Mouse (Mus musculus) left cerebral cortex, postnatal 10 days (tissue): ENCODE results near the gene Rgl1. TPM values are rescaled to one million over a fixed set of nuclear protein-coding genes. Genes with fewer than 3 reads are reported as not detected.

Source experiments
- DNase-seq, 2 experiments: peaks; one replicate each; pipeline ENCODE4 v3.0.0; 2021 to 2022; ENCODE audit warnings: low spot score in 2 of 2, mixed read lengths in 1 of 2; ENCODE audit errors: extremely low spot score in 1 of 2
- intact Hi-C: fragments of 180-260 bp; cut with DNase I; formaldehyde crosslinking; loops from one replicate; pipeline ENCODE4 v1.15.1; 2025
- total RNA-seq, 2 experiments: library from RNA; stranded (reverse); gene quantifications; 2 replicates each; pipeline ENCODE4 v1.2.3; 2021

Gene Rgl1
- total RNA-seq, 2 experiments from 2014 or later, result 85.2 to 86.9 TPM

DNA sequence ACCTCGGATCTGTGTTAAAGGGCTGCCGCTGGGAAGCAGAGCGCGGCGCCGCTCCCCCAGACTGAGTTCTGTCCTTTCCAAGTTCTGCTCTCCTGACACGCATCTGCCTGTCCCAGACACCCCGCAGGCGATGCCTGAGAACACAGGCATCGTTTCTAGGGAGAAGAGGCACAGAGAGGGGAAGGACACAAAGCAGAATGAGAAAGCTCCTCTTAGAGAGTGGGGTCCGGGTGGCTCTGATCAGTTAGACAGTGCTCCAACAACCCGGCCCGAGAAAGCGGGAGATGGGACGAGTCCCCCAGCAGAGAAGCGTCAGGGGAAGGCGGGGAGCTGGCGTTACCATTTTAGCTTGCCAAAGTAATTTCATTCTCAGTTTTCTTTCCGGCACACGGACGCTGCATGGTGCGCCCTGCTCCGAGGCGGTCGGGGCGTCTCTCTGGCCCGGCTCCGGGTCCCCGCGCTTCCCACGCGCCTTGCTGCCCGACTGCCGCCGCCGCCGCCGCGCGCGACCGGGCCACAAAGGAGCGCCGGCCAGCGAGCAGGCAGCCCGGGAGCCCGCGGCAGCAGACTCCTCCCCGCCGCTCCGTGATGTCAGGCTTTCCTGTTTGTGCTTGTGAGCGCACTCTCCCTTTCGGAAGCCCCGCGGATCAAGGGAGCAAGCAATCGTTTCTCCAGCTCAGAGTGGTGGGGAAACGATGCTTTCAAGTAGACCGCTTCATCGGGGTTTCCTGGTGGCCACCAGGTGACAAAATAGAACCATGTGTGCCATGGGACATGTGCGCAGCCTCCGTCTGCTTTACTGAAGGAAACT is 141.3 kb downstream of the Rgl1 start:
- intact Hi-C loops, result loop anchor here (5.0 kb wide), 2 partner anchors 93 to 122 kb away; no protein-coding TSS in a partner anchor

DNA sequence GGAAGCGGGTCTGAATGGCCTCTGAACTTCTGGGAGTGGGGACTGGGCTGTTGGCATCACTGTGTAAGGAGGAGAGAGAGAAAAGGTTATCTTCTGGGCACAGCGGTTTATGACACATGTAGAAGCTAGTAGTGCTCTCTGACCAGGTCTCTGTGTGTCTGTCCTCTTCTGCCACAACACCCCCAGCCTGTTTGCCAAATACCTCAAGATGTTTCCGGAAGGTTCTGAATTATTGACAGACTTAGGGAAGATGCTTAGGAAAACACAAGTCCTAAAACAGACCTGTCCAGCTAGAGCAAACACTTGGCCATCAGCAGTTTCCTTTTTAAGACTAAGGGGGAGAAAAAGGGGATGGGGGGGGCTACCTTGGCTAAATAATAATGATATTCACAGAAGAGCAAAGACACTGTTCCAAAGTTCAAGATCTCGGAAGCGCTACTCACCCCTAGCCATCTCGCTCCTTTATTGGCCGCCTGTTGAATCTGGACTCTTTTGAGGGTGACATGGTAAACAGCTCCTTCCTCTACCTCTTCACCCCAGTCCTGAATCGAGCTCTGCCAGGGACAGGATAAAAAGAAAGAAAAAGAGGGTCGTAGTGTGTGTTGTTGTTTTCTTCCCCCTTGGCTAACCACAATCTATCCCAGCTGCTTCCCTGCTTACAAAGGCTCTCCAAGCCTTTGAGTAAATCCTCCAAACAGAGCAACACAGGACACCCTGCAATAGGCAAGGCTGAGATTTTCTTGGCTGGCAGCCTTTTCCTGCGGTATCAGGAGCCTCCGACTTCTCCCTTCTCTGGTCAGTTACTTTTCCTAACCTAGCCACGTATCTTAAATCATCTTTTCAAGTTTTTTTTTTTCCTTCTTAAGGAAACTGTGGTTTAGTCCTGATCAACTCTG is 142.5 kb downstream of the Rgl1 start:
- peak in 1 of 2 experiments; percentile 51 for DNase-seq
- intact Hi-C loops, result loop anchor here (5.0 kb wide), 2 partner anchors 91 to 124 kb away; no protein-coding TSS in a partner anchor

More for the DNA sequence above, 141.3 kb downstream of the Rgl1 start:
- DNase-seq, result peak; percentile 36 to 87

DNA sequence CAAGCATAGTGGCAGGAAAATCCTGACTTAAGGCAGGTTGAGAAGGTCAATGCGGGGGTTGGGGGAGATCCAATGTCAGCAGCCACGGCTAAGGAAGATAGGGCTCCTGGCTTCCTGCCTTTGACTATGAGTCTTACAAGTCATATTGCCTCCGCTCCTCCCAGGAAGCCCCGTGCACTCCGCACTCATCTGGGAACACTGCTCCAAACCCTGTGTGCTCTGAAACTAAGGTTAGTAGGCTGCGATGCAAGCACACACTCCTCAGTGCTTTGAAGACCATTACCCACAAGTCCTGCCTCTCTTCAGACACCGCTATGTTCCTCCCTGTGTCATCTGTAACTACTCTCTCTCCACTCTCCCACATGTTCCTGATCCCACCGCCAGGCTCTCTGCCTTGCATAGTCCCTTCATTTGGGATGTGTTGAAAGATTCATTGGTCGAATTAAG is 143.4 kb downstream of the Rgl1 start:
- intact Hi-C loops, result loop anchor here (5.0 kb wide), 2 partner anchors 90 to 125 kb away; no protein-coding TSS in a partner anchor
- DNase-seq, result peak in 1 of 2 experiments; percentile 53

DNA sequence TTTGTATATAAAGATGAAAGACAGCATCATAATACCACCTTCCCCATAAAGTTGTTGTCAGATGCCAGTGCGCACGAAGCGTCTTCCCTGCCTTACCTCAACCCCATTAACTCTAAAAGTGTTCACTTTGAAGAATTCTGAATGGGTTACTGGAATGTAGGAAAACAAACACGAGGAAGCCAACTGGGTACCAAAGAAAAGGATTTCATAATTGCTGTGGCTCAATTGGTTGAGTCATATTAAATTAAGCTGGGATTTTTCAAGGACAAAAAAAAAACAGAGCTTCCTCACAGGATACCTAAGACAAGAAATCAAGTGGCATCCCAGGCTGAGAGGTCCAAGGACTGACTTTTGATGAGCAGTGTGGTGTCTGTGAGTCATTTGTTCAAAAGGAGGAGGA is 144.5 kb downstream of the Rgl1 start:
- no peak for DNase-seq
- intact Hi-C loops, result loop anchor here (5.0 kb wide), 2 partner anchors 89 to 126 kb away; no protein-coding TSS in a partner anchor

DNA sequence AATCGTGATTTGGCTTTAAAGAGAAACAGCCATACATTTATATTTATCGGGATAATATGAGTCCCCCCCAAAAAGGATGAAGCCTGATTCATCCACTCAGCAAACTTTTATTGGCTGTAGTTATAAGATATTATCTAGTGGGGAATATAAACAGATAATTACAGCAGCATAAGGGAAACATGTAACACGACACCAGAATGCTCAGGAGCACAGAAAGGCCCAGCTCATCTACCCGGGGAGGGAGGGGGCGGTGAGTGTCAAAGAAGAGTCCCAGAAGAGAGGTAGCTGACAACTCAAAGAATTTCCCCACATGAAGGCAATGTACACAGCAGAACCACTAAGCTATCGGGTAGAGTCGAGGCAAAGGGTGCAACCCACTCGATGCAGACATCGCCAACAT is 146.8 kb downstream of the Rgl1 start:
- DNase-seq, result no peak
- intact Hi-C loops, result no loop called here

DNA sequence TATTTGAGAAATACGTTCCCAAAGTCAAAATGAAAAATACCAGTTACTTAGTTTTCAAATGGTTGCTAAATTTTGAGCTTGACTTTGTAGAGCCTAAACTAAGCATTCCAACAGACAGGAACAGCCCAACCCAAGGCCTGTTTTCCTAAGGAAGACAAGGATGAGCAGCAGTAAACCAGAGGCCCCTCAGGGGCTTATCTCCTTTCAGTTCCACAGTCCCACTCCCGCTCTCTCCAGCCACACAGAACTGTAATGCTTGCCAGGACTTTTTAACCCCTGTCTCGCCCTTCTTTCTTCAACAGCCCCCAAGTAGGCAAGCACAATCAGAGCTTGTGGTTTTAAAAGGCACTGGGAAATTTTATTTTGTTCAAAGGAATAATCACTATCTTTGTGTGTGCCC is 147.3 kb downstream of the Rgl1 start:
- no peak for DNase-seq
- intact Hi-C loops, result no loop called here

DNA sequence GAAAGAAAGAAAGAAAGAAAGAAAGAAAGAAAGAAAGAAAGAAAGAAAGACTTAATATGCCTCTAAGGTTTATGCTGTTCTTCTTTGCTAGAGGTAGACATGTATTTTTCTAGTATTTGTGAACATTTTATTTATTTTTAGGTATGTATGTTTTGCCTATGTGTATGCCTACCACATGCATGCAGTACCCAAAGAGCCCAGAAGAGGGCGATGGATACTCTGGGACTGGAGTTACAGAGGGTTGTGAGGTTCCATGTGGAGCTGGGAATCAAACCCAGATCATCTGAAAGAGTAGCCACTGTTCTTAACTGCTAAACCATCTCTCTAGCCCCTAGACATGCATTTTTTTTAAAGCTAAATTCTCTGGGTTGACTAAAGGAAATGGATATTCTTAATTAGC is 147.8 kb downstream of the Rgl1 start:
- intact Hi-C loops, result no loop called here
- no peak for DNase-seq

DNA sequence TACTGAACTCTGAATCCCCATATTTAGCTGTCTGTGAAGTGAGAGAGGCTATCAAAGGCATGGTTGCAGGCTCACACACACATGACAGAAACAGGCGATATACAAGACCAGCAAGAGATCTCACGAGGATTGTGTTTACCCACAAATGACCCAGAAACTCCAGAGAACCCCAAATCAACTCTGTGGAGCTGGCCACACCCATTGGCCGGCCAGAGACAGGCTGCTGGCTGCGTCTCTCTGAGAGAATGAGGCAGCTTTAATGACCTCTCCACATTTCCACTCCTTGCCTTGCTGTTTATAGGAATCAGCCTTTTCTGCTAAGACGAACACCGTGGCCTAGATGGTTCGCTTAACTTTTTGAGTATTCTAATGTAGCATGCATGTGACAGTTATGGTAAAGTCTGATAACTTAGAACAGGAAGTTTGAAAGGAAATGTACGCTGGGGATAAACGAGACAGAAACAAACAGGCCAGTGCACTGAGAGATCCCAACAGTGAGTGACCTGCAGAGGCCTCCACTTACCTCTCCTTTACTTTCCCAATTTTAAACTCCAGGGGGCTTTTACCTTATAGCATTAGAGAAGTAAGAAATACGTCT is 148.3 kb downstream of the Rgl1 start:
- no peak for DNase-seq
- intact Hi-C loops, result no loop called here

DNA sequence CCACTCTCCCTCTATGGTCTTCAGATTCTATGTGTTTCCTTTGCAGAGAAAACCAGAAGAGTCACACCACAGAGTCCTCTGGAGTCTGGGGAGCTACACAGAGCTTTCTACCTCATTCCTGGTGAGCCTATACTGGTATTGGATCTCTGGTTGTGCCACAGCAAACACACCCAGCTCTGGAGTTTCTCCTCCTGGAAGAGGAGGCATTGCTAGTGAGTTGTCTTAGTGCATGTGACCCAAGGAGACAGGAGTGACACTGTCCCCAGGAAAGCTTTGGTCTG is 149.4 kb downstream of the Rgl1 start:
- intact Hi-C loops, result no loop called here
- DNase-seq, result no peak

DNA sequence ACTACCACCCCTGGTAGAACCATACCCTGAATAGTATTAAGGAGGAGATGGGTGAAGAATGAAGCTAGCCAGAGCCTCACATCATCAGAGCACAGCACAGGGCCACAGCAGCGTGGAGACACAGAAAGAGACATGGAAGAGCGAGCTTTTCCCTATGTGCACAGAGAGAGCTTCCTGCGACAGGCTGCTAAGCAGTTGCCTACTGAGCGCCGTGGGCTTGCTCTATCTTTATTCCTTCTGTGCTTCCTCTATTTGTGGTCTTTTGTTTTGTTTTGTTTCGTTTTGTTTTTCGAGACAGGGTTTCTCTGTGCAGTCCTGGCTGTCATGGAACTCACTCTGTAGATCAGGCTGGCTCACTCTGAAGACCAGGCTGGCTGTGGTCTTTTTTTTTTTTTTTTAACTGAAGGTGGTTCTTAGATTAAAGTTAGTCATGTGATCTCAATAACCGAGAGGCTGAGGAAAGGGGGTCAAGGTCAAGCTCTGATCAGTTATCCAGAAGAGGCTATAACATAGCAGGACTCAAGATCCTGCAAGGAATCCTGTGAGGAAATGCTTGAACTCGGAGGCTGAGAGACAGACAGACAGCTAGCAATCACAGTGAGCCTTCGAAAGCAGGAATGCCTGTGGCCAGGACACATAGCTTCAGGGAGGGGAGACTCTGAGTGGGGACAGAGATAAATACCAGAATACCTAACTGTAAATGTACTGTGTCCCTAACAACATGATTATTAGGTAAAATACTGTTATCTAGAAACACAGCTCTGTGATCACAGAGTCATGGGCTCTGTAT is 150.0 kb downstream of the Rgl1 start:
- intact Hi-C loops, result no loop called here
- no peak for DNase-seq

DNA sequence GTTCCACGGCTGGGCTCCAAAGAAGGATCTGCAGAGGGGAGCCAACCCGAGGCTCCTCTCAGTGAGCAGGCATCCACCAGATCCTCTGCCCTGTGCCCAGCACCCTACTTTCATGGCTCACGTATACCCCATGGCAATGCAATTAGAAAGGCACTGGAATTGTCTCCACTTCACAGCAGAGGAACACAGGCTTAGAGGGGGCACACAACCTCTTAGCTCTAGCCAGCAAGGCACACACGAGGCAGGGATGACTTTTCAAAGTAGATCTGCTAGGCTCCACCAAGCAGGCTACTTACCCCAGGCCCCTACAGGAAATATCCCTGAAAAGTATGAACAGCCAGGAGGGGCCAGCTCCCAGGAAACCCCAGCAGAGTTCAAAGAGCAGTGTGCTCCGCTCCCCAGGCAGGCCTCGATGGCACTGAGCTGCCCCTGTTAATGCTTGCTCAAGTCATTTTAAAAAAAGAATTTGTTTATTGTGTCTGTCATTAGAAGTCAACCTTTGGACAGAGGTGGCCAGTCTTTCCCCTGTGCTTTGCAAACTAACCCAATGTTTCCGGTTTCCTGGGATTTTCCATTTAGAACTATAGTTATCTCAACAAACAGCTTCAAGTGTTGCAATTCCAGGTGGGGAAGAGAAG is 151.3 kb downstream of the Rgl1 start:
- no peak for DNase-seq
- intact Hi-C loops, result no loop called here

DNA sequence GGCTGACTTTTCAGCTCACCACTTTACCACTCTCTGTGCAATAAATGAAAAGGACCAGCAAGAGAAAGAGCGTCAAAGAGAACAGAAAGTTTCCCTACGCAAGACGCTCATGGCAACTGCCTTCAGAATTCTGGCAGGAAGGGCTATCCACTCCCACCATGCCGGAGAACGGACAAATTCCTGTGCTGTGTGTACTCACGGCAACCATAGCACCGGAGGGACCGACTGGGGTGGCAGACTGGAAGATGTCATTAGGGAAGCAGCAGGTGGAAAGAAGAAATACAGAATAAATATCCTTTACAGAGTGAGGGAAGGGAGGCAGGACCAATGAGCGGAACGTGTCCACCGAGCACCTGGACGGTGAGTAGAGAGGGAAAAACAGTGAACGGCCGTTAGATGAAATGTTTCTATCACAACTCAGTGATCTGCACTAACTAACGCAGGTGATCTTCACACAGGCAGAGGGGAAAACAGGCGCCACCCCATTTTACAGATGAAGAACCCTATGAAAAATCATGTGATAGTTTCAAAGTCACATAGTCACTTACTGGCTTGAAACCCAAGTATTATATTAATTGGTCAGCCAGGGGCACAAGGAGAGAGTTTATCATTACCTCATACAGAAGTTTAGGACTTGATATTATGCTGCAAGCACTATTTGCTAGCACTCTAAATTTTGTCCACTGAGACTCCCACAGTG is 152.8 kb downstream of the Rgl1 start:
- intact Hi-C loops, result no loop called here
- DNase-seq, result no peak

DNA sequence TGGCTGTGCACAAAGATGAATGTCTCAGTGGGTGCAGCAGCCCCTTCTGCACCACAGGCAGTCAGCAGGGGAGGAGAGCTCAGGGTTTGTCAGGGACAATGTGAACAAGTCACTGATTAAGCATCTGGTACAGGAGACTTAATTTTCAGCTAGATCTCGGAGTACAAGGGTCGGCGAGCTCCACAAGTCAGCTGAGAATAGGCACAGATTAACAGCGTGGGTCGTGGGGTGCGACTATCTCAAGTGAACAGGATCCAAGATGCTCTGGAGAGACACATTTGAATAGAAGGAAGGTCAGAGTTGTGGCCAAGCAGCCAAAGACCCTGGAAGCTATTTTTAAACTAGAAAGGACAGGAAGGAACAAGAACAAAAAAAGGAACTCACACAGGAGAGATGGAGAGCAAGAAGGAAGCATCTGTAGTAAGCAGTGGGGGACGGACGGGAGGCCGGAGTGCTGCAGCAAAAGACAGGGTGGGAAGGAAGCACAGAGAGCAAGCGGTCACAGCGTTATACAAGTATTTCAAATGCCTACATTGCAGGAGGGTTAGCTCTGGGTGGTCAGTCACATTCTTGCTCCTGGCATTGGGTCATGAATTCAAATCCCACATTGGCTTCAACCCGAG is 153.5 kb downstream of the Rgl1 start:
- intact Hi-C loops, result no loop called here
- DNase-seq, result no peak

DNA sequence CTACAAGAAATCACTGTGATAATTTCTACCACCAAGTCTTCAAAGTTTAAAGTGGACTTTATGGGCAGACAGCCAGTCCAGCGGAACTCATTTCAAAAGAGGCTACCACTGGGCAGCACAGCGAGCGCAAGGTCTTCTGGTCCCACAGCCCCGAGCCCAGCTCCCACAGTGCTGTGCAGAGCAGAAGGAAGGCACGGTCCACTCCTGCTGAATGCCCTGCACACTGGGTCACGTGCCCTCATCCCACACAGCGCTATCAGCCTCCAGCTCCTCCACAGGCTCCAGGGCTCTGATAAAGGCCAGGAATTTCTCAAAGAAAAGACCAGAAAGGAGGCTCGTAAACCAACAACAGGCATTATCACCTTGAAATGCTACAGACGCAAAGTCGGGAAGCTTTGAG is 156.6 kb downstream of the Rgl1 start:
- intact Hi-C loops, result no loop called here
- DNase-seq, result no peak

DNA sequence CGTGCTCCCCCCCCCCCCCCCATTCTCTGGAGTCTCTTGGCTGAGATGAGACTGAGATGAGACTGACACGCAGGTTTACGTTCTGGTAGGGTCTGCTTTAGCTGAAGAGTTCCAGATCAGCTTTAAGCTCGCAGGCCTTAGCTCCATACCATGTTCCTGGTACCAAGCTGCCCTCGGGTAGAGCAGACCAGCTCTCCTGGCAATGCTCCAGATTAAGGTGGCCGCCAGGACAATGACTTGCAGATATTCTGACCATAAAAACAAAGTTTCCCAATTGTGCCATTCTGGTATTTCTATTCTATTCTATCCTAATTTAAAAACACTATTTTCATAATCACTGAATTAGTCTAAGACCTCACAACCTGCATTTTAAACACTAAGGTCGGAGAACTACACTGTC is 157.1 kb downstream of the Rgl1 start:
- no peak for DNase-seq
- intact Hi-C loops, result no loop called here

DNA sequence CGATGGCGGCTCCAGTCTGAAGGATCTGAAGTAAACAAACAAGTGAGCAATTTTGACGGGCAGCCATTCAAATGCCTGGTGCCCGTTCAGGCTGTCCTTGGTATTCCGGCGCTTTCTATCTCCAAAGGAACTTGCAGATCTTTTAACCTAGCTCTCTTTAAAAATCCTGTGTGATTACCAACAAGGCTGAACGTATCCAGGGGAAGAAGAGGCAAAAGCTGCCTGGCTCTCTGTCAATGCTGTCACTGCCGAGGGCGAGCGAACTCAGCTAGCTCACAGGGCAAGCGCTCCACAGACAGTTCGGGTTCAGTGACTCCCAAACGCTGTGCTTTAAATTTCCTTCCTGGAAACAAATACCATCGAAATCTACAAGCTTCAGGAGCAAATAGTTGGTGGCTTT is 158.4 kb downstream of the Rgl1 start:
- DNase-seq, result no peak
- intact Hi-C loops, result no loop called here

DNA sequence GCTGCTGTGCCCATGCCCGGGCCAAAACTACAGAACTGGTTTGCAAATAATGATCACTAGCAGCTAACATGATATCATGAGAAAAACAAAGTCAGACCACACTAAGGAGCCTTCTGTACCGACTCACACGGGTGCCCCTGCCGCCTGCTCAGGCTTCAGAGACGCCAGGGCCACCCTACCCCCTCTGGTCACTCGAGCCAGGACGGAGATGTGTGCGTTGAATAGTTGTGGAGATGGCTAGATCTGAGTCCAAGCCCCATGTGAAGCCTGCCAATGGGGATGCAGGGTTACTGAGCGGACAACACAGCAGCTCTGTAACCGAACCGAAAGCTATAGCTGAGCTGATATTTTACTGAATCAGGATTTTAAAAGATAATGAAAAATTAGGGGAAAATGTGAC is 159.4 kb downstream of the Rgl1 start:
- intact Hi-C loops, result no loop called here
- no peak for DNase-seq
